Mouse (Mus musculus): ENCODE results near the gene BC117090. TPM values are rescaled to one million over a fixed set of nuclear protein-coding genes. Genes with fewer than 3 reads are reported as not detected.
"Not testable (repeated sequence)": the region's sequence is repeated elsewhere in the genome, so short reads cannot be mapped to it uniquely, and the experiment has no call there.

BC117090 gene
- total RNA-seq (2021) (not detected), polyA plus RNA-seq (2012; rRNA removed) (not detected in 2 replicates)
- long read RNA-seq, result 0 reads

GRCm38 (mm10) chr16:36334232-36334631 is at the start of gene BC117090:
BC117090 (minus strand) TSS chr16:36334332.
- no peak for DNase-seq

DNA sequence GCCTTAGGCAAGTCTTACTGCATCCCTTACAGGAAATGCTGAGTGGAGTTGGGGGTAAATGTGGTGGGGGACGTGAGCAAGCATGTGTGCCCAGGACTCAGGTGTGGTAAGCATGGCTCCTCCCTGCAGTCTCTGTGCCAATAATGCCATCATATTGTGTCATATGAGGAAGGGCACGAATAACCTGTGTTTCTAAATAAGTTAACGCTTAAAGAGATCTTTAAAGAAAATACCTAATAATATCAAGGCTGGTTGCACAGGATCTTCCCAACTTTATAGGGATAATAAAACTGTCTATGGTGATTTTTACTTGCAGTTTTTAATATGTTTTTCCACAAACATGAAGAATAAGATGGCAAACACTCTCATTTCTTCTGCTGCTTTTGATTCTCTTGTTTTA is 33.5 kb upstream of the BC117090 start, which contains the start of gene BC100530:
BC100530 (minus strand) TSS at position 101 of the 400 bp plus-strand sequence.
- DNase-seq, result not testable (repeated sequence)

DNA sequence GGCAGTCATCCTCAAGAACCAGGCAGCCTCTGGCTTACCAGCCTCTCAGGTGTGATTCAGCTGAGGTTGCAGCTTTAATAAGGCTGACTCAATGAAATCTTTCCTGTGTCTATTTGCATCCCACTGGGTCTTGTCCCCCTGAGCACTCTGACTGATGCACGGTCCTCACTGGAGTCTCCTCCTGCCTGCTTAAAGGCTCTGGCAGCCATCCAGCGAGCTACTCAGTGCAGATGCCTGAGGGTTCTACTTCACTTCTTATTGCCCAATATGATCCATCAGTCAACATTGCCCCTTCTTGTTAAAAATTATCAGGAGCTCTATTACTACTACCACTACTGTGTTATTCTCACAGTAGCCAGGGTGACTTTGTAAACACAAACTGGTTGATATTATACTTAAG is 3.0 kb upstream of the BC117090 start:
- DNase-seq, result no peak

DNA sequence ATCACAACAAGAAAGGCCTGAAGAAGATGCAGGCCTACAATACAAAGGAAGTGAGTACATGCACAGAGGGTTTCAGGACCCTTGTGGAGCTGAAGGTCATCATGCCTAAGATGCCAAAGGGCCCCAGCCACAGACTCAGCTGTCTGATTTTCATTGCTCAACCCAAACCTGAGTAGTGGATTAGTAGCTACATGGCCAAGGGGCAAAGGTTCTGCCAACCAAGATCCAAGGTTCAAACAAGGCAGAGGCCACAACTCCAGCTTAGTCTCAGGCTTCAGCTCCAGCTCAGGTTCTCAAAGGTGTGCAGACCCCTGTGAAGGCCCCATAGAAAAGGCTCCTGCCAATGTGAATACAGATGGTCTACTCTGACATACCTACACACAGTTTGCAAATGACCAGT is 14.8 kb downstream of the BC117090 start:
- no peak for DNase-seq

DNA sequence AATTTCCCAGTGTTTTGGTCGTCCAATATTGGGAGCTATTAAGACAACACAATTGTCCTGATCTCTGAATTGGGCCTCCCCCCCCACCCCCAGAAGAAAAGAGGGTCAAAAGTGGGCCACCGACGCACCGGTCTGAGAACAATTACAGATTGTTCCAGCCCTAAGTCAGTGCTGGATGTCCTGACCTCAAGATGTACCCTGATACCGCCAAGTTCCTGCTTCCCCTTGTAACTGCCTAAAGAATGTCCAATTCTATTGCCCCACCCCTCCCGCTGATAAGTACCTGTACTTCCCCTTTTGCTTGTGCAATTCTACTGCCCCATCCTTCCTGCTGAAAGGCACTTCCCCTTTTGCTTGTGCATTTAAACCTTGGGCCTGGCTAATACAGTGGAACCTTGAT is 18.0 kb downstream of the BC117090 start:
- DNase-seq, result not testable (repeated sequence)

DNA sequence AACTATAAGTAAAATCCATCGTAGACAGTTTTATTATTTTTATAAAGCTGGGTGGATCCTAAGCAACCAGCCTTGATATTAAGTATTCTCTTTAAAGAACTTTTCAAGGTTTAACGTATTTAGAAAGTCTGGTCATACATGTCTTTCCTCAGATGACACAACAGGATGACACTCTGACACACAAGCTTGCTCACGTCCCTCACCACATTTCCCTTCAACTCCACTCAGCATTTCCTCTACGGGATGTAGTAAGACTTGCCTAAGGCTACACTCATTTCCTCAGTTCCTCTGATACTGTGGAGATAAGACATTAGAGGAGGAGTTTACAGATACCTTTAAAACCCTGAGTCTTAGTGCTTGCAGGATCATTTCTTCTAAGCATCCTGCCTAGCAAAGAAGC is 26.5 kb downstream of the BC117090 start:
- DNase-seq, result no peak

DNA sequence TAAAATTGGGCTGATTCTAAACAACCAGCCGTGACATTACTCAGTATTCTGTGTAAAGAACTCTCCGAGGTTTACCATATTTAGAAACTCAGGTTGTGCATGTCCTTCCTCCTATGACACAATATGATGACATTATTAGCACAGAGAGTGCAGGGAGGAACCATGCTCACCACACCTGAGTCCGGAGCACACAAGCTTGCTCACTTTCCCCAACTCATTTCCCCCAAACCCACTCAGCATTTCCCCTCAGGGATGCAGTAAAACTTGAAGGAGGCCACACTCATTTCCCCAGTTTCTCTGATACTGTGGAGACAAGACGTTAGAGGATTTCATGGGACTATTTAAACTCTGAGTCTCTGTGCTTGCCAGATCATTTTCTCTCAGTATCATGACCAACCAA is 45.0 kb downstream of the BC117090 start:
- DNase-seq, result no peak

GRCm38 (mm10) chr16:36276796-36277195 is 57.3 kb downstream of the BC117090 start, which contains the start of gene Stfa1:
Stfa1 (plus strand) TSS chr16:36276951.
- DNase-seq, result not testable (repeated sequence)

Other genes starting within 250 kb of the BC117090 start
- not detected for gene Csta1, start 203.1 kb downstream of the BC117090 start, total RNA-seq (2021)
- gene Csta1, start 203.1 kb downstream of the BC117090 start, polyA plus RNA-seq (2012; rRNA removed), result not detected in 2 replicates
- gene Stfa2l1, start 177.5 kb downstream of the BC117090 start, total RNA-seq (2021), result not detected
- gene Stfa2l1, start 177.5 kb downstream of the BC117090 start, polyA plus RNA-seq (2012; rRNA removed), result not detected in 2 replicates
- not detected for gene Gm5483, start 150.1 kb downstream of the BC117090 start, total RNA-seq (2021)
- not detected in 2 replicates for gene Gm5483, start 150.1 kb downstream of the BC117090 start, polyA plus RNA-seq (2012; rRNA removed)
- gene Gm5416, start 123.9 kb downstream of the BC117090 start, total RNA-seq (2021), result not detected
- gene Gm5416, start 123.9 kb downstream of the BC117090 start, polyA plus RNA-seq (2012; rRNA removed), result not detected in 2 replicates
- gene 2010005H15Rik, start 112.9 kb downstream of the BC117090 start, total RNA-seq (2021), result 1 to 10 TPM in 1 of 2 experiments, not detected in 1; 3.5 TPM
- not detected in 2 replicates for gene 2010005H15Rik, start 112.9 kb downstream of the BC117090 start, polyA plus RNA-seq (2012; rRNA removed)
- not detected for gene Stfa1, start 57.4 kb downstream of the BC117090 start, total RNA-seq (2021)
- not detected in 2 replicates for gene Stfa1, start 57.4 kb downstream of the BC117090 start, polyA plus RNA-seq (2012; rRNA removed)
- gene BC100530, start 33.4 kb upstream of the BC117090 start, total RNA-seq (2021), result not detected
- not detected in 2 replicates for gene BC100530, start 33.4 kb upstream of the BC117090 start, polyA plus RNA-seq (2012; rRNA removed)
- not detected for gene Stfa2, start 74.1 kb upstream of the BC117090 start, total RNA-seq (2021)
- gene Stfa2, start 74.1 kb upstream of the BC117090 start, polyA plus RNA-seq (2012; rRNA removed), result not detected in 2 replicates
- gene Stfa3, start 121.1 kb upstream of the BC117090 start, total RNA-seq (2021), result not detected
- not detected in 2 replicates for gene Stfa3, start 121.1 kb upstream of the BC117090 start, polyA plus RNA-seq (2012; rRNA removed)
- not detected for gene Casr, start 227.8 kb upstream of the BC117090 start, total RNA-seq (2021)
- gene Casr, start 227.8 kb upstream of the BC117090 start, polyA plus RNA-seq (2012; rRNA removed), result not detected in 2 replicates

All from adrenal gland, adult 2 months (tissue).